Mouse (Mus musculus) C2C12 (cell line): ENCODE results near the gene Stat5a.

Experiments
- CEBPB ChIP-seq: IDR thresholded peaks from one replicate; pipeline ENCODE4 v1.6.1; 2011; ENCODE audit warnings: low read depth, mild to moderate bottlenecking, control low read depth, moderate library complexity
- CTCF ChIP-seq: IDR thresholded peaks from one replicate; pipeline ENCODE4 v1.5.1; 2011; ENCODE audit not compliant: control insufficient read depth, insufficient read depth, insufficient read length
- FOSL1 ChIP-seq: IDR thresholded peaks from one replicate; pipeline ENCODE4 v1.8.0; 2011; ENCODE audit warnings: mild to moderate bottlenecking, low read length; ENCODE audit not compliant: poor library complexity, insufficient read depth, severe bottlenecking
- MAX ChIP-seq: IDR thresholded peaks from one replicate; pipeline ENCODE4 v1.6.1; 2011; ENCODE audit warnings: mild to moderate bottlenecking, control low read depth
- MYOD1 ChIP-seq: IDR thresholded peaks from one replicate; pipeline ENCODE4 v1.6.1; 2011; ENCODE audit warnings: low read depth; ENCODE audit not compliant: control insufficient read depth, insufficient read length
- MYOG ChIP-seq: IDR thresholded peaks from one replicate; pipeline ENCODE4 v1.6.1; 2011; ENCODE audit not compliant: control insufficient read depth, insufficient read length; ENCODE audit errors: extremely low read depth
- USF1 ChIP-seq: IDR thresholded peaks from one replicate; pipeline ENCODE4 v1.6.1; 2011; ENCODE audit warnings: low read depth, mild to moderate bottlenecking, control low read depth, moderate library complexity

DNA sequence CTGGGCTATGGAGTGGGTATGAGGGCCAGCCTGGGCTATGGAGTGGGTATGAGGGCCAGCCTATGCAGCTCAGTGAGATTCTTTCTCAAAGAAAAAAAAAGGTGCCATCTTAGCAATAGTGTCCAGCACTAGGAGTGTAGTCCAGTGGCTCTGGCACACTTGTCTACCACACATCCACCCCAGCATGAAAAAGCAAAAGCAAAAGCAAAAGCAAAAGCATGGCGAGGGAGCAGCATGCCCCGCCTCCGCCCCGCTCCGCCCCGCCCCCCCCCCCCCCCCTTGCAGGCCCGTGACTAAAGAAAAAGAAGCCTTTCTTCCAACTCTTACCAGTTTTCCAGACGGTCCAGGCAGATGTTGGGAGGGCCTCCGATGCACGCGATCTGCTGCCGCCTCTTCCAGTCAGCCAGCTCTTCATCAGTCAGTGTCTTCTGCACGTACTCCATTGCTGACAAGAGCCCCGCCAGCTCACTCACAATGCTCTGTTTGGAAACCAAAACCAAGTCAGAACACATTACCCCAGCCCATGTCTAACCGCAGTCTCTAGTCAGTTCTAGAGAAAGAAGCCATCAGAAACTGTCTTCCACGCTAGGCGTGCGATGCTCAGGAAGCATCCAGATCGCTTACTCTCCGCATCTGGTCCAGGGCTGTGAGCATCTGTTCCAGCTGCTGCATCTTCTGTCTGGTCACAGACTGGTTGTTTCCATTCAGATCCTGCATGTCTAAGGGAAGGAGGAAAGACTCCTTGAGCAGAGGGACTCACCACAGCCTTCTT lies 45.6 kb downstream of the Stat5a start:
- TF ChIP-seq MAX (no peak), CTCF (no peak), MYOG (no peak), USF1 (no peak), MYOD1 (no peak), CEBPB (no peak), FOSL1 (no peak)
